Mouse (Mus musculus) G1E (cell line): ENCODE measurements at regions not wholly inside any gene's neighbourhood (a gene's known extent, or its start where the extent isn't known, plus 50 kb on each side); places are given as distances from the start of the nearest gene placed in this dataset.

Experiments
- ATAC-seq: 2 replicates; pipeline ENCODE4 v1.8.0; 2016; ENCODE audit warnings: mild to moderate bottlenecking; ENCODE audit not compliant: insufficient number of reproducible peaks, poor library complexity, low FRiP score, severe bottlenecking; ENCODE audit errors: extremely low read depth
- DNase-seq: peaks from one replicate; pipeline ENCODE4 v3.0.0; 2012; ENCODE audit warnings: low spot score
- H3K27me3 ChIP-seq: 2 replicates; pipeline ENCODE4 v1.6.1; 2012; ENCODE audit warnings: mild to moderate bottlenecking, low read length, inconsistent platforms; ENCODE audit not compliant: insufficient read depth
- H3K36me3 ChIP-seq: replicated peaks from 2 replicates; pipeline ENCODE3; 2012; ENCODE audit warnings: mild to moderate bottlenecking, inconsistent platforms
- H3K4me1 ChIP-seq: 2 replicates; pipeline ENCODE4 v1.6.1; 2012; ENCODE audit warnings: low read depth, low read length, inconsistent platforms, mixed read lengths; ENCODE audit not compliant: insufficient read depth
- H3K4me3 ChIP-seq: 2 replicates; pipeline ENCODE4 v1.5.1; 2012; ENCODE audit warnings: low read depth, mild to moderate bottlenecking, inconsistent platforms, low read length, moderate library complexity, mixed read lengths
- H3K9me3 ChIP-seq: replicated peaks from 2 replicates; pipeline ENCODE4 v1.6.1; 2012; ENCODE audit warnings: inconsistent platforms
- CTCF ChIP-seq: IDR thresholded peaks from 2 replicates; pipeline ENCODE4 v1.5.1; 2012; ENCODE audit warnings: low read depth, low read length, inconsistent platforms, mixed read lengths
- GATA1 ChIP-seq: IDR thresholded peaks from 2 replicates; pipeline ENCODE4 v1.6.1; 2012; ENCODE audit warnings: borderline replicate concordance, low read length, inconsistent platforms, mixed read lengths
- GATA2 ChIP-seq: IDR thresholded peaks from 2 replicates; pipeline ENCODE4 v1.6.1; 2012; ENCODE audit warnings: low read depth, low read length, inconsistent platforms, borderline replicate concordance
- POLR2AphosphoS5 ChIP-seq: IDR thresholded peaks from 2 replicates; pipeline ENCODE4 v1.6.1; 2012; ENCODE audit warnings: low read depth, low read length, inconsistent platforms; ENCODE audit not compliant: insufficient replicate concordance
- TAL1 ChIP-seq: conservative IDR thresholded peaks from 2 replicates; pipeline ENCODE4 v1.6.1; 2012; ENCODE audit warnings: low read depth, low read length, inconsistent platforms, mixed read lengths

GRCm38 (mm10) chr16:50508673-50509528, 76.7 kb upstream of the Bbx start:
- TF ChIP-seq GATA1 (no peak), GATA2 (no peak), CTCF (no peak), TAL1 (no peak), POLR2AphosphoS5 (no peak)
- no peaks in the 10 kb centered on the region for H3K36me3 ChIP-seq
- ATAC-seq (no peak), DNase-seq (no peak)
- H3K4me3 ChIP-seq, result no peak overlapping the region
- no peaks in the 10 kb centered on the region for H3K9me3 ChIP-seq
- H3K4me1 ChIP-seq, result peaks cover 4% of the 10 kb centered on the region; the same call in 1 of the 2 replicates
- peaks cover 8% of the 10 kb centered on the region for H3K27me3 ChIP-seq

- DNase-seq (no peak), ATAC-seq (no peak)
- peaks cover 6% of the 10 kb centered on the region for H3K27me3 ChIP-seq
- no peak overlapping the region for H3K4me3 ChIP-seq
- TF ChIP-seq POLR2AphosphoS5 (no peak), CTCF (no peak), GATA2 (no peak), TAL1 (no peak), GATA1 (no peak)
- no peaks in the 10 kb centered on the region for H3K36me3 ChIP-seq
- H3K9me3 ChIP-seq, result no peaks in the 10 kb centered on the region
- peaks cover 4% of the 10 kb centered on the region; the same call in 1 of the 2 replicates for H3K4me1 ChIP-seq
Observed at GRCm38 (mm10) chr16:50504619-50505018, 72.4 kb upstream of the Bbx start.

GRCm38 (mm10) chr16:50498909-50499308, 66.7 kb upstream of the Bbx start:
- H3K9me3 ChIP-seq, result no peaks in the 10 kb centered on the region
- H3K4me1 ChIP-seq, result no peaks in the 10 kb centered on the region
- no peaks in the 10 kb centered on the region for H3K36me3 ChIP-seq
- ATAC-seq, result no peak
- DNase-seq, result no peak
- H3K4me3 ChIP-seq, result no peak overlapping the region
- H3K27me3 ChIP-seq, result no peaks in the 10 kb centered on the region
- TF ChIP-seq CTCF (no peak), GATA1 (no peak), TAL1 (no peak), POLR2AphosphoS5 (no peak), GATA2 (no peak)

- Histone ChIP-seq H3K36me3 (no peaks in the 10 kb centered on the region), H3K9me3 (no peaks in the 10 kb centered on the region), H3K4me1 (no peaks in the 10 kb centered on the region), H3K27me3 (peaks cover 3% of the 10 kb centered on the region; the same call in 1 of the 2 replicates), H3K4me3 (no peak overlapping the region)
- TF ChIP-seq POLR2AphosphoS5 (no peak), TAL1 (no peak), CTCF (no peak), GATA1 (no peak), GATA2 (no peak)
- ATAC-seq (no peak), DNase-seq (no peak)
Observed at GRCm38 (mm10) chr16:50493662-50494061, 61.5 kb upstream of the Bbx start.

- ATAC-seq (no peak), DNase-seq (no peak)
- Histone ChIP-seq H3K9me3 (no peaks in the 10 kb centered on the region), H3K4me3 (no peak overlapping the region), H3K36me3 (no peaks in the 10 kb centered on the region), H3K27me3 (peaks cover 5% of the 10 kb centered on the region; the same call in 1 of the 2 replicates), H3K4me1 (0 out of 2 replicates have a peak, but pooled peaks cover 2% of the 10 kb centered on the region)
- TF ChIP-seq GATA2, result no peak
- TF ChIP-seq POLR2AphosphoS5, result no peak
- no peak for TF ChIP-seq GATA1
- TF ChIP-seq CTCF, result no peak
- no peak for TF ChIP-seq TAL1
Observed at GRCm38 (mm10) chr16:50489244-50489643, 57.1 kb upstream of the Bbx start.

GRCm38 (mm10) chr16:50482360-50482786, 50.2 kb upstream of the Bbx start:
- Histone ChIP-seq H3K9me3 (no peaks in the 10 kb centered on the region), H3K27me3 (peaks cover 17% of the 10 kb centered on the region), H3K36me3 (no peaks in the 10 kb centered on the region), H3K4me1 (0 out of 2 replicates have a peak, but pooled peaks cover 2% of the 10 kb centered on the region), H3K4me3 (no peak overlapping the region)
- ATAC-seq, result no peak
- DNase-seq, result no peak
- TF ChIP-seq GATA1 (no peak), CTCF (no peak), TAL1 (no peak), POLR2AphosphoS5 (no peak), GATA2 (no peak)
